ENCODE assay signal across 8 mouse cellular contexts in genomic region chr9:51928116-51928515, GRCm38 (mm10). TPM values are rescaled to one million over a fixed set of nuclear protein-coding genes. Genes with fewer than 3 reads are reported as not detected.
DNase-seq lines count a peak whose midpoint lies in the region; ATAC-seq and TF ChIP-seq lines count a peak whose summit lies in the region.

No protein-coding gene starts in this region.

- DNase-seq in forebrain, postnatal 0 days = no peak
- DNase-seq in forebrain, embryonic 14.5 days (ENCODE audit: low spot score) = no peak
- peak; percentile 7 for DNase-seq in testis, postnatal 14 days (ENCODE audit: low spot score)
- no peak for DNase-seq in forebrain, embryonic 10.5 days (ENCODE audit: extremely low spot score, low spot score)
- DNase-seq in adrenal gland, adult (ENCODE audit: inconsistent age in 2 of 2, low spot score in 1 of 2) = no peak

- no peak overlapping the region for H3K4me3 ChIP-seq in forebrain, postnatal 0 days (ENCODE audit: low read depth, low read length)
- H3K4me3 ChIP-seq in forebrain, embryonic 14.5 days (ENCODE audit: low read depth, low read length) = no peak overlapping the region
- no peak overlapping the region for H3K4me3 ChIP-seq in midbrain, embryonic 12.5 days
- H3K4me3 ChIP-seq in midbrain, embryonic 13.5 days (replicated peaks) = no peak overlapping the region
- no peak overlapping the region for H3K4me3 ChIP-seq in intestine, postnatal 0 days (ENCODE audit: low read depth, low read length)
- H3K4me3 ChIP-seq in forebrain, embryonic 10.5 days = no peak overlapping the region

- no peaks in the 10 kb centered on the region for H3K4me1 ChIP-seq in forebrain, postnatal 0 days (ENCODE audit: insufficient read depth)
- H3K4me1 ChIP-seq in forebrain, embryonic 14.5 days (ENCODE audit: control insufficient read depth, insufficient read depth, low read length) = no peaks in the 10 kb centered on the region
- H3K4me1 ChIP-seq in midbrain, embryonic 12.5 days = no peaks in the 10 kb centered on the region
- no peaks in the 10 kb centered on the region; the same call in 1 of the 2 replicates for H3K4me1 ChIP-seq in midbrain, embryonic 13.5 days (replicated peaks)
- H3K4me1 ChIP-seq in intestine, postnatal 0 days (replicated peaks; ENCODE audit: control insufficient read depth, insufficient read depth, low read length) = no peaks in the 10 kb centered on the region
- peaks cover 4% of the 10 kb centered on the region; the same call in 1 of the 2 replicates for H3K4me1 ChIP-seq in forebrain, embryonic 10.5 days

- H3K36me3 ChIP-seq in forebrain, postnatal 0 days (ENCODE audit: insufficient read depth) = no peaks in the 10 kb centered on the region
- H3K36me3 ChIP-seq in forebrain, embryonic 14.5 days (ENCODE audit: control insufficient read depth, insufficient read depth, low read length) = no peaks in the 10 kb centered on the region
- H3K36me3 ChIP-seq in midbrain, embryonic 12.5 days = no peaks in the 10 kb centered on the region
- no peaks in the 10 kb centered on the region for H3K36me3 ChIP-seq in midbrain, embryonic 13.5 days
- no peaks in the 10 kb centered on the region for H3K36me3 ChIP-seq in intestine, postnatal 0 days (ENCODE audit: control insufficient read depth, insufficient read depth)
- H3K36me3 ChIP-seq in forebrain, embryonic 10.5 days (replicated peaks) = no peaks in the 10 kb centered on the region

- peak; percentile 8; the same call in 1 of the 2 replicates for ATAC-seq in forebrain, postnatal 0 days
- ATAC-seq in forebrain, embryonic 14.5 days = no peak
- no peak for ATAC-seq in midbrain, embryonic 12.5 days (ENCODE audit: low FRiP score, low read depth)
- ATAC-seq in midbrain, embryonic 13.5 days = no peak
- no peak for ATAC-seq in intestine, postnatal 0 days

- 49% methylated on average over 10 of the region's 10 CpGs for WGBS in forebrain, postnatal 0 days
- WGBS in forebrain, embryonic 14.5 days = 51% methylated on average over 10 of the region's 10 CpGs
- 49% methylated on average over 10 of the region's 10 CpGs for WGBS in midbrain, embryonic 12.5 days
- 43% methylated on average over 10 of the region's 10 CpGs for WGBS in midbrain, embryonic 13.5 days
- WGBS in intestine, postnatal 0 days = 33% methylated on average over 10 of the region's 10 CpGs
- WGBS in forebrain, embryonic 10.5 days = 61% methylated on average over 10 of the region's 10 CpGs

- H3K9me3 ChIP-seq in forebrain, postnatal 0 days (ENCODE audit: low read length) = no peaks in the 10 kb centered on the region
- H3K9me3 ChIP-seq in forebrain, embryonic 14.5 days (replicated peaks; ENCODE audit: control insufficient read depth, low read length) = no peaks in the 10 kb centered on the region
- no peaks in the 10 kb centered on the region for H3K9me3 ChIP-seq in midbrain, embryonic 12.5 days
- H3K9me3 ChIP-seq in midbrain, embryonic 13.5 days = no peaks in the 10 kb centered on the region
- H3K9me3 ChIP-seq in intestine, postnatal 0 days (ENCODE audit: control insufficient read depth) = no peaks in the 10 kb centered on the region
- H3K9me3 ChIP-seq in forebrain, embryonic 10.5 days = no peaks in the 10 kb centered on the region

- no peaks in the 10 kb centered on the region for H3K27me3 ChIP-seq in forebrain, postnatal 0 days (ENCODE audit: insufficient read depth, low read length)
- H3K27me3 ChIP-seq in forebrain, embryonic 14.5 days (replicated peaks; ENCODE audit: control insufficient read depth, insufficient read depth, low read length) = no peaks in the 10 kb centered on the region
- no peaks in the 10 kb centered on the region for H3K27me3 ChIP-seq in midbrain, embryonic 12.5 days
- no peaks in the 10 kb centered on the region for H3K27me3 ChIP-seq in midbrain, embryonic 13.5 days
- no peaks in the 10 kb centered on the region for H3K27me3 ChIP-seq in intestine, postnatal 0 days (replicated peaks; ENCODE audit: control insufficient read depth, insufficient read depth, low read length)
- no peaks in the 10 kb centered on the region for H3K27me3 ChIP-seq in forebrain, embryonic 10.5 days (ENCODE audit: poor library complexity, severe bottlenecking)

- H3K27ac ChIP-seq in forebrain, postnatal 0 days (ENCODE audit: low read depth, low read length) = 0 out of 2 replicates have a peak overlapping the region, but pooled peaks have one; percentile 4
- no peak overlapping the region for H3K27ac ChIP-seq in forebrain, embryonic 14.5 days (ENCODE audit: low read depth, low read length)
- peak overlapping the region; percentile 31; the same call in 1 of the 2 replicates for H3K27ac ChIP-seq in midbrain, embryonic 12.5 days (replicated peaks)
- no peak overlapping the region for H3K27ac ChIP-seq in midbrain, embryonic 13.5 days
- no peak overlapping the region for H3K27ac ChIP-seq in intestine, postnatal 0 days (ENCODE audit: low read depth, low read length)
- no peak overlapping the region for H3K27ac ChIP-seq in forebrain, embryonic 10.5 days

- H3K9ac ChIP-seq in forebrain, postnatal 0 days = peak overlapping the region; percentile 1; the same call in 1 of the 2 replicates
- no peak overlapping the region for H3K9ac ChIP-seq in forebrain, embryonic 14.5 days (ENCODE audit: low read length)
- H3K9ac ChIP-seq in midbrain, embryonic 12.5 days (replicated peaks) = no peak overlapping the region
- no peak overlapping the region for H3K9ac ChIP-seq in midbrain, embryonic 13.5 days (replicated peaks)
- H3K9ac ChIP-seq in intestine, postnatal 0 days (ENCODE audit: low read depth, low read length) = no peak overlapping the region

- H3K4me2 ChIP-seq in forebrain, postnatal 0 days (ENCODE audit: low read depth) = no peak overlapping the region
- no peak overlapping the region for H3K4me2 ChIP-seq in forebrain, embryonic 14.5 days (ENCODE audit: low read length)
- no peak overlapping the region for H3K4me2 ChIP-seq in midbrain, embryonic 12.5 days (replicated peaks)
- no peak overlapping the region for H3K4me2 ChIP-seq in midbrain, embryonic 13.5 days (replicated peaks)
- 0 out of 2 replicates have a peak overlapping the region, but pooled peaks have one; percentile 6 for H3K4me2 ChIP-seq in intestine, postnatal 0 days (replicated peaks; ENCODE audit: low read depth)

- no peak for TF ChIP-seq CTCF in forebrain, postnatal 0 days (IDR thresholded peaks at IDR 0.05; ENCODE audit: low read depth)
- TF ChIP-seq CTCF in intestine, postnatal 0 days (IDR thresholded peaks at IDR 0.05; ENCODE audit: low read depth) = no peak

RNA-seq across cellular contexts. Expression of gene Fdx1, which starts 35.2 kb away (rescaled TPM):
- total RNA-seq in forebrain, postnatal 0 days (2014; rRNA removed) = 22.8 and 23.0 TPM in 2 replicates
- 45.2 and 52.2 TPM in 2 replicates for polyA plus RNA-seq in forebrain, postnatal 0 days (2015; fragmentation: Nextera tagmentation; extraction: Ambion mirVana)
- polyA plus RNA-seq in forebrain, embryonic 14.5 days (2014; fragmentation: Nextera tagmentation; extraction: Ambion mirVana) = 50.7 and 55.1 TPM in 2 replicates
- 44.4 and 55.5 TPM in 2 replicates for polyA plus RNA-seq in midbrain, embryonic 12.5 days (2016; fragmentation: Nextera tagmentation; extraction: Ambion mirVana)
- 37.3 and 39.1 TPM in 2 replicates for polyA plus RNA-seq in midbrain, embryonic 13.5 days (2015; fragmentation: Nextera tagmentation; extraction: Ambion mirVana)
- polyA plus RNA-seq in intestine, postnatal 0 days (2015; fragmentation: Nextera tagmentation; extraction: Ambion mirVana) = 126 and 129 TPM in 2 replicates
- 49.9 and 51.8 TPM in 2 replicates for polyA plus RNA-seq in forebrain, embryonic 10.5 days (2016; fragmentation: Nextera tagmentation; extraction: Ambion mirVana)

Comparison
In these comparisons a context has a peak if more than half of its experiments do, and no peak if none do; other contexts are left out.
1. H3K27ac ChIP-seq: peak in forebrain, postnatal 0 days (single experiment) and midbrain, embryonic 12.5 days (single experiment); none in forebrain, embryonic 14.5 days (single experiment), midbrain, embryonic 13.5 days (single experiment), intestine, postnatal 0 days (single experiment) and forebrain, embryonic 10.5 days (single experiment).